Mouse (Mus musculus) naive thymus-derived CD4-positive, alpha-beta T cell, adult 5 months (primary cell): ENCODE measurements around the gene Simc1. TPM values are rescaled to one million over a fixed set of nuclear protein-coding genes. Genes with fewer than 3 reads are reported as not detected.

Experiments
- polyA plus RNA-seq: library from polyadenylated mRNA; unstranded; fragments of 100-300 nt; shearing (Covaris generic); gene quantifications from one replicate; pipeline ENCODE4 v1.2.1, GENCODE M21; 2017

The Simc1 gene
- 39.2 TPM for polyA plus RNA-seq

GRCm38 (mm10) chr13:54503604-54504521 lies at the start of gene Simc1:
Simc1 (plus strand) TSS chr13:54503779.

GRCm38 (mm10) chr13:54468098-54469011 lies 35.2 kb upstream of the Simc1 start, which contains the start of gene Thoc3:
Thoc3 (minus strand) TSS chr13:54468849.

GRCm38 (mm10) chr13:54565201-54565581 lies 61.6 kb downstream of the Simc1 start, which contains the start of gene 4833439L19Rik:
4833439L19Rik (minus strand) TSS chr13:54565435.

GRCm38 (mm10) chr13:54574854-54575481 lies 71.4 kb downstream of the Simc1 start, which contains the start of gene Arl10:
Arl10 (plus strand) TSS chr13:54575015.

GRCm38 (mm10) chr13:54589996-54590951 lies 86.7 kb downstream of the Simc1 start, which contains the start of the genes Nop16 and Higd2a:
Nop16 (minus strand) TSS chr13:54590090.
Higd2a (plus strand) TSS chr13:54590207.

Other genes with a start within 250 kb of the Simc1 start
- not detected for gene Cplx2, start 132.4 kb upstream of the Simc1 start, polyA plus RNA-seq
- 42.6 TPM for gene Thoc3, start 34.9 kb upstream of the Simc1 start, polyA plus RNA-seq
- 57.8 TPM for gene 4833439L19Rik, start 61.7 kb downstream of the Simc1 start, polyA plus RNA-seq
- 3.9 TPM for gene Arl10, start 71.2 kb downstream of the Simc1 start, polyA plus RNA-seq
- gene Nop16, start 86.3 kb downstream of the Simc1 start, polyA plus RNA-seq = 25.3 TPM
- gene Higd2a, start 86.4 kb downstream of the Simc1 start, polyA plus RNA-seq = 181 TPM
- 72.7 TPM for gene Cltb, start 107.6 kb downstream of the Simc1 start, polyA plus RNA-seq
- 66.5 TPM for gene Faf2, start 118.0 kb downstream of the Simc1 start, polyA plus RNA-seq
- 107 TPM for gene Rnf44, start 190.1 kb downstream of the Simc1 start, polyA plus RNA-seq
- gene Cdhr2, start 197.7 kb downstream of the Simc1 start, polyA plus RNA-seq = not detected
- not detected for gene Gprin1, start 246.1 kb downstream of the Simc1 start, polyA plus RNA-seq